Mouse (Mus musculus) spleen, adult 2 months (tissue): ENCODE measurements around the gene Nlgn2. TPM values are rescaled to one million over a fixed set of nuclear protein-coding genes. Genes with fewer than 3 reads are reported as not detected.

ENCODE experiments used
- DNase-seq, 2 experiments: peaks; one replicate each; pipeline versions ENCODE4 v3.0.0 to v3.0.0-alpha.2; 2012 to 2021; ENCODE audit warnings: low spot score in 2 of 2, low read depth in 1 of 2
- H3K27ac ChIP-seq: fragments of 200-500 bp; 2 replicates; pipeline ENCODE4 v1.5.1; 2012; ENCODE audit warnings: low read length, inconsistent platforms; ENCODE audit not compliant: insufficient read depth
- H3K27me3 ChIP-seq: fragments of 200-500 bp; 2 replicates; pipeline ENCODE4 v1.6.1; 2012; ENCODE audit warnings: mild to moderate bottlenecking, moderate library complexity, low read length, inconsistent platforms; ENCODE audit not compliant: control insufficient read depth, insufficient read depth
- H3K36me3 ChIP-seq: fragments of 200-500 bp; 2 replicates; pipeline ENCODE4 v1.6.1; 2012; ENCODE audit warnings: mild to moderate bottlenecking, low read length, inconsistent platforms; ENCODE audit not compliant: control insufficient read depth, insufficient read depth
- H3K4me1 ChIP-seq: fragments of 200-500 bp; 2 replicates; pipeline ENCODE4 v1.6.1; 2011; ENCODE audit warnings: inconsistent platforms; ENCODE audit not compliant: control insufficient read depth, insufficient read depth, insufficient read length
- H3K4me3 ChIP-seq: fragments of 200-500 bp; 2 replicates; pipeline ENCODE4 v1.5.1; 2011; ENCODE audit warnings: mild to moderate bottlenecking, inconsistent platforms; ENCODE audit not compliant: insufficient read depth, insufficient read length; ENCODE audit errors: extremely low read depth
- CTCF ChIP-seq: fragments of 200-500 bp; IDR thresholded peaks from 2 replicates; pipeline ENCODE4 v1.5.1; 2011; ENCODE audit warnings: mild to moderate bottlenecking, inconsistent platforms; ENCODE audit not compliant: insufficient read depth, insufficient read length, insufficient replicate concordance; ENCODE audit errors: extremely low read depth
- POLR2A ChIP-seq: fragments of 200-500 bp; IDR thresholded peaks from 2 replicates; pipeline ENCODE4 v1.6.1; 2011; ENCODE audit warnings: low read depth, low read length, inconsistent platforms
- WGBS: fragments of 180-500 bp; shearing (Covaris S2); methylation state at CpG from one replicate; pipeline ENCODE4 v1.1.7; 2018; 5-methylcytosine and 5-hydroxymethylcytosine counted together
- polyA plus RNA-seq: library from polyadenylated mRNA; depleted of rRNA; stranded (reverse); fragments of >200 nt; gene quantifications from 2 replicates; pipeline ENCODE4 v1.2.3, GENCODE M21; 2012

The Nlgn2 gene
- polyA plus RNA-seq, 1 experiment: 9.1 TPM

GRCm38 (mm10) chr11:69799394-69800137 is 38.0 kb downstream of the Nlgn2 start:
- Histone ChIP-seq H3K4me1 (peaks cover 38% of the 10 kb centered on the region), H3K4me3 (peak overlapping the region; percentile 10; the same call in 1 of the 2 replicates), H3K36me3 (no peaks in the 10 kb centered on the region), H3K27me3 (peaks cover 28% of the 10 kb centered on the region), H3K27ac (no peak overlapping the region)
- TF ChIP-seq POLR2A: no peak
- TF ChIP-seq CTCF: no peak
- peak; percentile 45 to 62 for DNase-seq
- WGBS: 24% methylated on average over 12 of the region's 12 CpGs

- no peak overlapping the region for H3K27ac ChIP-seq
- H3K4me1 ChIP-seq: peaks cover 27% of the 10 kb centered on the region
- TF ChIP-seq POLR2A: no peak
- no peak for TF ChIP-seq CTCF
- peaks cover 19% of the 10 kb centered on the region for H3K27me3 ChIP-seq
- no peaks in the 10 kb centered on the region for H3K36me3 ChIP-seq
- no peak overlapping the region for H3K4me3 ChIP-seq
- no peak for DNase-seq
- WGBS: 91% methylated on average over 7 of the region's 7 CpGs
Observed at GRCm38 (mm10) chr11:69797924-69798323, 39.7 kb downstream of the Nlgn2 start.

GRCm38 (mm10) chr11:69795983-69796435 is 41.6 kb downstream of the Nlgn2 start:
- Histone ChIP-seq H3K4me1 (peaks cover 18% of the 10 kb centered on the region), H3K36me3 (no peaks in the 10 kb centered on the region), H3K4me3 (peak overlapping the region; percentile 71; the same call in 1 of the 2 replicates), H3K27ac (no peak overlapping the region), H3K27me3 (peaks cover 3% of the 10 kb centered on the region)
- 6% methylated on average over 13 of the region's 13 CpGs for WGBS
- TF ChIP-seq CTCF (no peak), POLR2A (no peak)
- no peak for DNase-seq

- H3K4me3 ChIP-seq: peak within 1 kb of the TSS; percentile 71
- peaks cover 12% of the 10 kb centered on the region for H3K4me1 ChIP-seq
- TF ChIP-seq POLR2A (peak; percentile 51), CTCF (no peak)
- no peaks in the 10 kb centered on the region for H3K27me3 ChIP-seq
- H3K27ac ChIP-seq: peak within 1 kb of the TSS; percentile 42; the same call in 1 of the 2 replicates
- WGBS: 1% methylated on average over 52 of the region's 52 CpGs
- no peaks in the 10 kb centered on the region for H3K36me3 ChIP-seq
- DNase-seq: peak; percentile 92 to 95
Observed at GRCm38 (mm10) chr11:69795168-69795982, 42.2 kb downstream of the Nlgn2 start, which contains the start of gene Chrnb1. Gene Chrnb1, minus strand, starts transcription at chr11:69795943.

- TF ChIP-seq CTCF (no peak), POLR2A (no peak)
- Histone ChIP-seq H3K27me3 (no peaks in the 10 kb centered on the region), H3K4me3 (no peak overlapping the region), H3K36me3 (no peaks in the 10 kb centered on the region), H3K27ac (no peak overlapping the region), H3K4me1 (no peaks in the 10 kb centered on the region)
- WGBS: 75% methylated on average over 5 of the region's 5 CpGs
- no peak for DNase-seq
Observed at GRCm38 (mm10) chr11:69793429-69793828, 44.2 kb downstream of the Nlgn2 start.

GRCm38 (mm10) chr11:69791420-69791819 is 46.2 kb downstream of the Nlgn2 start:
- H3K4me3 ChIP-seq: no peak overlapping the region
- no peak overlapping the region for H3K27ac ChIP-seq
- no peak for TF ChIP-seq POLR2A
- TF ChIP-seq CTCF: no peak
- H3K36me3 ChIP-seq: no peaks in the 10 kb centered on the region
- DNase-seq: no peak
- no peaks in the 10 kb centered on the region for H3K27me3 ChIP-seq
- WGBS: 82% methylated on average over 5 of the region's 5 CpGs
- no peaks in the 10 kb centered on the region for H3K4me1 ChIP-seq

- DNase-seq: no peak
- no peaks in the 10 kb centered on the region for H3K36me3 ChIP-seq
- no peaks in the 10 kb centered on the region for H3K27me3 ChIP-seq
- H3K4me3 ChIP-seq: no peak overlapping the region
- no peaks in the 10 kb centered on the region for H3K4me1 ChIP-seq
- WGBS: 80% methylated on average over 5 of the region's 5 CpGs
- TF ChIP-seq CTCF (no peak), POLR2A (no peak)
- H3K27ac ChIP-seq: no peak overlapping the region
Observed at GRCm38 (mm10) chr11:69789431-69789830, 48.2 kb downstream of the Nlgn2 start.
